Mouse (Mus musculus) bone marrow macrophage, adult 2 months (primary cell): ENCODE results near the gene Slx1b. TPM values are rescaled to one million over a fixed set of nuclear protein-coding genes. Genes with fewer than 3 reads are reported as not detected.

ENCODE experiments used
- H3K27ac ChIP-seq: 2 replicates; pipeline ENCODE4 v1.5.1; 2012; ENCODE audit warnings: low read depth, low read length; ENCODE audit not compliant: insufficient read depth
- H3K4me1 ChIP-seq: 2 replicates; pipeline ENCODE4 v1.6.1; 2012; ENCODE audit warnings: low read length; ENCODE audit not compliant: control insufficient read depth, insufficient read depth
- H3K4me3 ChIP-seq: 2 replicates; pipeline ENCODE4 v1.5.1; 2012; ENCODE audit warnings: mild to moderate bottlenecking, low read length, moderate library complexity; ENCODE audit not compliant: insufficient read depth
- CTCF ChIP-seq: IDR thresholded peaks from 2 replicates; pipeline ENCODE4 v1.5.1; 2012; ENCODE audit warnings: low read depth, mild to moderate bottlenecking, low read length, moderate library complexity
- POLR2A ChIP-seq: IDR thresholded peaks from 2 replicates; pipeline ENCODE4 v1.6.1; 2012; ENCODE audit warnings: mild to moderate bottlenecking, low read depth, low read length, borderline replicate concordance
- polyA plus RNA-seq: library from polyadenylated mRNA; stranded (reverse); fragments of >200 nt; gene quantifications from 2 replicates; pipeline ENCODE4 v1.2.4, GENCODE M21; 2012; ENCODE audit not compliant: missing spikeins, insufficient read depth, insufficient read length

The Slx1b gene
- polyA plus RNA-seq, 1 experiment: 8.4 TPM

- H3K4me3 ChIP-seq: peak overlapping the region; percentile 85
Observed at GRCm38 (mm10) chr7:126703757-126704077, 8.1 kb upstream of the Slx1b start.

DNA sequence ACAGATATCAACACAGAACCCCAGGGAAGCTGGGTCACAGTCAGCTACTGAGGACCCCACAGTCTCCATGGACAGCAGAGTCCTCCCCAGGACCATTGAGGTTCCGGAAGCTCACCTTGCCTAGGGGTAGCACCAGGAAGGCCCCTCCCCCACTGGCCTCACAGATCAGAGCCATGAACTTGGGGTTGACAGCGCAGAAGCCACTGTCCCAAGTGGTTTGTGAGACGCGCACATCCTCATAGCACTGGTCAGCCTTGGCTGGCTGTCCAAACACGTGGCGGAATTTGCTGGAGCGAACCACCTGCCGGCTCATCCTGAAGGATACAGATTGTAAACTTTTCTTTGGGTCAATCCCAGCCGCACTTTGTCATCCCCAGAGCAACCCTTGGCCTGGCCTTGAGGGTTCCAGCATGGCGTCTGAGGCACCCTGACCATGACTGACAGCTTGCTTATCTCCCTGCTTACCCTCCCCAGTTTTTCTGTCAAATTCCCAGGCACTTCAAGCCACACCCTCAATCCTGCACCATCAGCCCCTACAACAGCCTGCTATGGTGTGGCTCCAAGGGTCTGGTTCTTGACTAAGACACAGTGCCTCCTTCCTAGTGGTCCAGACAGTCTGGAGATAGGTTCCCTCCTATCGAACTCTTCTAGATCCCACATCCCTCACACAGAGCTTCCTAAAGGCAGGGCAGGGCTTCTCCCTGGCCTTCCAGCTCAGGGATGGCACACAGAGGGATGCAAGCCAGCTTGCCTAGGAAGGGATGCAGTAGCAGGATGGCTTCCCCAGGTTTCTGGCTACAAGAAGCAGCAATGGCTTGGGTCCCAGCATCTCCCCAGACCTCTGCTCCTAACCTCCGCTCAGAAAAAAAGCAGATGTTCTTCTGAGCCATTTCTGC, 7.5 kb upstream of the Slx1b start:
- Histone ChIP-seq H3K27ac (peak overlapping the region; percentile 92), H3K4me3 (peak overlapping the region; percentile 85), H3K4me1 (peaks cover 31% of the 10 kb centered on the region)
- TF ChIP-seq POLR2A (peak; percentile 15; the same call in 1 of the 2 replicates), CTCF (peak; percentile 25; the same call in 1 of the 2 replicates)

More at GRCm38 (mm10) chr7:126703757-126704077, 8.1 kb upstream of the Slx1b start:
- H3K4me1 ChIP-seq: peaks cover 33% of the 10 kb centered on the region
- no peak for TF ChIP-seq CTCF
- no peak for TF ChIP-seq POLR2A
- peak overlapping the region; percentile 92 for H3K27ac ChIP-seq

- no peak for TF ChIP-seq POLR2A
- TF ChIP-seq CTCF: no peak
- H3K27ac ChIP-seq: peak overlapping the region; percentile 92
- peak overlapping the region; percentile 85 for H3K4me3 ChIP-seq
- peaks cover 30% of the 10 kb centered on the region for H3K4me1 ChIP-seq
Observed at GRCm38 (mm10) chr7:126702358-126702757, 6.8 kb upstream of the Slx1b start.

GRCm38 (mm10) chr7:126701559-126702357, 6.2 kb upstream of the Slx1b start:
- Histone ChIP-seq H3K27ac (peak overlapping the region; percentile 92), H3K4me1 (peaks cover 31% of the 10 kb centered on the region), H3K4me3 (peak overlapping the region; percentile 85)
- TF ChIP-seq CTCF (0 out of 2 replicates have a peak, but pooled peaks have one; percentile 9), POLR2A (no peak)

GRCm38 (mm10) chr7:126701070-126701469, 5.5 kb upstream of the Slx1b start:
- Histone ChIP-seq H3K4me3 (peak overlapping the region; percentile 85), H3K4me1 (peaks cover 31% of the 10 kb centered on the region), H3K27ac (peak overlapping the region; percentile 92)

GRCm38 (mm10) chr7:126700063-126701015, 4.8 kb upstream of the Slx1b start:
- Histone ChIP-seq H3K4me3 (peak overlapping the region; percentile 34), H3K4me1 (peaks cover 31% of the 10 kb centered on the region), H3K27ac (peak overlapping the region; percentile 40)
- no peak for TF ChIP-seq CTCF
- TF ChIP-seq POLR2A: no peak

More at GRCm38 (mm10) chr7:126701070-126701469, 5.5 kb upstream of the Slx1b start:
- TF ChIP-seq POLR2A (0 out of 2 replicates have a peak, but pooled peaks have one; percentile 8), CTCF (peak; percentile 78)

GRCm38 (mm10) chr7:126697838-126698237, 2.3 kb upstream of the Slx1b start:
- no peak overlapping the region for H3K4me3 ChIP-seq
- H3K27ac ChIP-seq: peak overlapping the region; percentile 67; the same call in 1 of the 2 replicates
- peaks cover 35% of the 10 kb centered on the region for H3K4me1 ChIP-seq
- TF ChIP-seq CTCF: no peak
- no peak for TF ChIP-seq POLR2A

GRCm38 (mm10) chr7:126696886-126697285, 1.3 kb upstream of the Slx1b start:
- H3K27ac ChIP-seq: peak overlapping the region; percentile 67

DNA sequence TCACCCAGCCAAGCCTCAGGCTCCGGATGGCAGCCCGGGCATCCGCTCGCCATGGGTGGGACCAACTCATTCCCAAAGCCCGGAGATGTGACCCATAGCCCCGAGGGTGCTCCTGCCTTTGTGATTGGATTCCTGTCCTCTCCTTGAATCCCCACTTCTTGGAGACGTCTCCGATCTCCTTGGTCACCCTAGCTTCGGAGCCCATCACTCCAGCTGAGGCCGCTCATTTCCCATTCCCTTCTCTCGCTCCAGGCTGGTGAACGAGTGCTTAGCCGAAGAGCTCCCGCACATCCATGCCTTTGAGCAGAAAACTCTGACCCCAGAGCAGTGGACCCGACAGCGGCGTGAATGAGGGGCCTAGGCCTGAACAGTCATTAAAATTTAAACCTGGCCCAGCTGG, 719 bp upstream of the Slx1b start:
- no peak for TF ChIP-seq POLR2A
- Histone ChIP-seq H3K27ac (peak overlapping the region; percentile 67), H3K4me3 (peak overlapping the region; percentile 96), H3K4me1 (peaks cover 26% of the 10 kb centered on the region)

More at GRCm38 (mm10) chr7:126696886-126697285, 1.3 kb upstream of the Slx1b start:
- TF ChIP-seq CTCF (no peak), POLR2A (no peak)
- Histone ChIP-seq H3K4me3 (peak overlapping the region; percentile 96), H3K4me1 (peaks cover 32% of the 10 kb centered on the region)
